Mouse (Mus musculus) leukemia stem cell, adult 10-12 weeks (primary cell): ENCODE results near the gene Neurog2. TPM values are rescaled to one million over a fixed set of nuclear protein-coding genes. Genes with fewer than 3 reads are reported as not detected.

Experiments
- polyA plus RNA-seq: library from polyadenylated mRNA; stranded (reverse); fragments of >175 nt; gene quantifications from 2 replicates; pipeline ENCODE4 v1.2.3, GENCODE M21; 2012; ENCODE audit warnings: low replicate concordance

Neurog2 gene
- not detected in 2 replicates for polyA plus RNA-seq

GRCm38 (mm10) chr3:127633080-127634032, at the start of gene Neurog2:
Gene Neurog2, plus strand, starts transcription at chr3:127633135.

Other genes starting within 250 kb of the Neurog2 start
- 2.8 and 3.6 TPM in 2 replicates for gene Ank2, start 133.8 kb upstream of the Neurog2 start, polyA plus RNA-seq
- 11.8 and 20.3 TPM in 2 replicates for gene Larp7, start 79.8 kb upstream of the Neurog2 start, polyA plus RNA-seq
- gene Zgrf1, start 79.6 kb upstream of the Neurog2 start, polyA plus RNA-seq, result 0.48 and 2.2 TPM in 2 replicates
- 0.24 and 0.38 TPM in 2 replicates for gene Alpk1, start 147.4 kb downstream of the Neurog2 start, polyA plus RNA-seq
- 68.3 and 80.1 TPM in 2 replicates for gene Tifa, start 156.7 kb downstream of the Neurog2 start, polyA plus RNA-seq
- 32.9 and 57.1 TPM in 2 replicates for gene Ap1ar, start 204.4 kb downstream of the Neurog2 start, polyA plus RNA-seq